Mouse (Mus musculus) layer of hippocampus, adult 18-20 months (tissue): ENCODE data around the gene Map4k3. TPM values are rescaled to one million over a fixed set of nuclear protein-coding genes. Genes with fewer than 3 reads are reported as not detected.
"Not testable (repeated sequence)": the region's sequence is repeated elsewhere in the genome, so short reads cannot be mapped to it uniquely, and the experiment has no call there.

Source experiments
- DNase-seq, 2 experiments: peaks; one replicate each; pipeline ENCODE4 v3.0.0; 2022; ENCODE audit warnings: low spot score in 2 of 2
- total RNA-seq, 2 experiments: library from RNA; stranded (reverse); gene quantifications; 2 replicates each; pipeline ENCODE4 v1.2.3; 2021

The Map4k3 gene
- total RNA-seq, 2 experiments from 2014 or later = 87.2 to 94.3 TPM

- DNase-seq = no peak
These were observed 156.8 kb downstream of the Map4k3 start for GRCm38 (mm10) chr17:80571460-80571859.

GRCm38 (mm10) chr17:80569718-80570117 lies 158.6 kb downstream of the Map4k3 start:
- DNase-seq = not testable (repeated sequence)

- DNase-seq = no peak
These were observed 159.3 kb downstream of the Map4k3 start for GRCm38 (mm10) chr17:80568842-80569601.

- no peak for DNase-seq
These were observed 159.8 kb downstream of the Map4k3 start for GRCm38 (mm10) chr17:80568441-80568840.

GRCm38 (mm10) chr17:80564611-80564924 lies 163.7 kb downstream of the Map4k3 start:
- peak in 1 of 2 experiments; percentile 48 for DNase-seq

- DNase-seq = not testable (repeated sequence)
These were observed 164.3 kb downstream of the Map4k3 start for GRCm38 (mm10) chr17:80563762-80564610.

GRCm38 (mm10) chr17:80562792-80563191 lies 165.5 kb downstream of the Map4k3 start:
- DNase-seq = no peak

GRCm38 (mm10) chr17:80560669-80561401 lies 167.4 kb downstream of the Map4k3 start:
- peak; percentile 53 to 86 for DNase-seq

- DNase-seq = no peak
These were observed 168.5 kb downstream of the Map4k3 start for GRCm38 (mm10) chr17:80559745-80560144.

- DNase-seq = peak in 1 of 2 experiments; percentile 47
These were observed 169.2 kb downstream of the Map4k3 start for GRCm38 (mm10) chr17:80559050-80559449.

GRCm38 (mm10) chr17:80558583-80558982 lies 169.7 kb downstream of the Map4k3 start:
- no peak for DNase-seq

- DNase-seq = no peak
These were observed 170.8 kb downstream of the Map4k3 start for GRCm38 (mm10) chr17:80557461-80557860.

GRCm38 (mm10) chr17:80553318-80554270 lies 174.7 kb downstream of the Map4k3 start:
- peak; percentile 72 to 91 for DNase-seq

- DNase-seq = no peak
These were observed 175.6 kb downstream of the Map4k3 start for GRCm38 (mm10) chr17:80552653-80553052.

- no peak for DNase-seq
These were observed 177.3 kb downstream of the Map4k3 start for GRCm38 (mm10) chr17:80550981-80551380.

- no peak for DNase-seq
These were observed 181.4 kb downstream of the Map4k3 start for GRCm38 (mm10) chr17:80546846-80547245.

GRCm38 (mm10) chr17:80546227-80546626 lies 182.1 kb downstream of the Map4k3 start:
- DNase-seq = no peak

- DNase-seq = peak in 1 of 2 experiments; percentile 19
These were observed 184.6 kb downstream of the Map4k3 start for GRCm38 (mm10) chr17:80543646-80544045.

- DNase-seq = no peak
These were observed 191.1 kb downstream of the Map4k3 start for GRCm38 (mm10) chr17:80537136-80537535.

GRCm38 (mm10) chr17:80535633-80536032 lies 192.7 kb downstream of the Map4k3 start:
- DNase-seq = peak in 1 of 2 experiments; percentile 42
